Mouse (Mus musculus) liver, embryonic 14.5 days (tissue): ENCODE data around the gene Ccdc24.

Experiments
- CTCF ChIP-seq: IDR thresholded peaks from 2 replicates; pipeline ENCODE4 v1.5.1; 2016; ENCODE audit warnings: antibody characterized with exemption, low read depth, control low read depth
- EP300 ChIP-seq: IDR thresholded peaks from 2 replicates; pipeline ENCODE4 v1.6.1; 2016; ENCODE audit warnings: antibody characterized with exemption, low read depth

DNA sequence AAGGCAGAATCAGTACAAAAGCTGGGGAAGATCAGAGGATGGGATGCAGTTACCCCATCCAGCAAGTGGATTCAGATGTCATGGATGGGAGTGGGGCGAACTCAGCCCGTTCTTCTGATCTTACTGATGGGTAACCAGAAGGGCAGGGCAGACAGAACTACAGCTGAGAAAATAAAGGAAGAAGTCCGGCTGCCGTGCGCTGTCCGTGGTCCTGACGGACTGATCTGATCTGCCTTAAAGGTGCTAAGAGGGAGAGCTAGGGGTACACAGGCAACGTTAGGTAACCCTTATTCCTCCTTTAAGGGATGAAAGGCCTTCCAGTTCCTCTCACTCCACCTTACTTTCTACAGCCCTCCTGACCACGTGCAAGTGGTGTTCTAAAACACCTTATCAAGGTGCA lies 21.0 kb upstream of the Ccdc24 start:
- TF ChIP-seq EP300 (no peak), CTCF (no peak)
